Mouse (Mus musculus): ENCODE data around the gene Hoxb3.

The Hoxb3 gene

GRCm38 (mm10) chr11:96303151-96304099, 19.7 kb upstream of the Hoxb3 start, which contains the start of gene Hoxb5:
Gene Hoxb5 (plus strand): TSS chr11:96303336.
- DNase-seq = peak in 1 of 2 experiments; percentile 28

GRCm38 (mm10) chr11:96304381-96305195, 18.5 kb upstream of the Hoxb3 start:
- DNase-seq = no peak

GRCm38 (mm10) chr11:96305505-96306182, 17.5 kb upstream of the Hoxb3 start:
- no peak for DNase-seq

- DNase-seq = no peak
These were observed 16.8 kb upstream of the Hoxb3 start for GRCm38 (mm10) chr11:96306183-96306907.

GRCm38 (mm10) chr11:96306908-96307269, 16.2 kb upstream of the Hoxb3 start:
- DNase-seq = no peak

- no peak for DNase-seq
These were observed 14.4 kb upstream of the Hoxb3 start for GRCm38 (mm10) chr11:96308763-96309162.

- DNase-seq = no peak
These were observed 13.8 kb upstream of the Hoxb3 start for GRCm38 (mm10) chr11:96309288-96309687.

- DNase-seq = no peak
These were observed 12.8 kb upstream of the Hoxb3 start for GRCm38 (mm10) chr11:96310183-96310938.

GRCm38 (mm10) chr11:96311097-96311496, 12.0 kb upstream of the Hoxb3 start:
- no peak for DNase-seq

GRCm38 (mm10) chr11:96311520-96312417, 11.4 kb upstream of the Hoxb3 start:
- peak in 1 of 2 experiments; percentile 38 for DNase-seq

- no peak for DNase-seq
These were observed 10.0 kb upstream of the Hoxb3 start for GRCm38 (mm10) chr11:96313134-96313533.

- no peak for DNase-seq
These were observed 9.2 kb upstream of the Hoxb3 start for GRCm38 (mm10) chr11:96313806-96314428.

GRCm38 (mm10) chr11:96314671-96315343, 8.3 kb upstream of the Hoxb3 start:
- no peak for DNase-seq

GRCm38 (mm10) chr11:96315344-96315681, 7.8 kb upstream of the Hoxb3 start:
- DNase-seq = no peak

GRCm38 (mm10) chr11:96316696-96317607, 6.2 kb upstream of the Hoxb3 start:
- DNase-seq = no peak

GRCm38 (mm10) chr11:96317608-96318367, 5.3 kb upstream of the Hoxb3 start, which contains the start of gene Hoxb4:
Gene Hoxb4 (plus strand): TSS chr11:96318267.
- DNase-seq = no peak

- DNase-seq = peak; percentile 50 to 60
These were observed 4.6 kb upstream of the Hoxb3 start for GRCm38 (mm10) chr11:96318368-96319070.
